Comparison of ENCODE assay signal across 28 mouse cellular contexts in genomic region chr9:65600951-65601350, GRCm38 (mm10). TPM values are rescaled to one million over a fixed set of nuclear protein-coding genes. Genes with fewer than 3 reads are reported as not detected.
DNase-seq lines count a peak whose midpoint lies in the region; TF ChIP-seq lines count a peak whose summit lies in the region.
"Had no signal": no experiment of that assay in that cellular context is flagged by ENCODE, and none has a peak within 500 bp of the region (broad histone marks: within the 10 kb centered on the region; RNA-seq: fewer than 3 reads in every experiment).

No protein-coding gene starts in this region.

- no peak overlapping the region; the same call in 1 of the 2 replicates for H3K9ac ChIP-seq in ES-E14 (ENCODE audit: insufficient read depth, low read depth, low read length, poor library complexity, severe bottlenecking)
- H3K9ac ChIP-seq: embryonic facial prominence, embryonic 12.5 days; embryonic facial prominence, embryonic 15.5 days; forebrain, postnatal 0 days; heart, embryonic 13.5 days; hindbrain, embryonic 12.5 days; hindbrain, embryonic 15.5 days; intestine, embryonic 15.5 days had no signal

- H3K36me3 ChIP-seq in E14TG2a.4 (ENCODE audit: insufficient read depth, low read length) (peaks cover 8% of the 10 kb centered on the region), ES-E14 (ENCODE audit: control insufficient read depth, insufficient read depth, low read length, poor library complexity, severe bottlenecking) (no peaks in the 10 kb centered on the region)
- no peaks in the 10 kb centered on the region; the same call in 1 of the 2 replicates for H3K36me3 ChIP-seq in thymus, adult 2 months (ENCODE audit: control insufficient read depth, insufficient read depth, low read length)
- H3K36me3 ChIP-seq: embryonic facial prominence, embryonic 15.5 days; hindbrain, embryonic 15.5 days; intestine, embryonic 15.5 days had no signal

- H3K4me1 ChIP-seq in E14TG2a.4 (replicated peaks; ENCODE audit: low read depth, low read length) = peaks cover 52% of the 10 kb centered on the region
- peaks cover 0 to 6% of the 10 kb centered on the region in 2 experiments; a peak in 2 of 4 replicates for H3K4me1 ChIP-seq in ES-E14 (ENCODE audit: control insufficient read depth in 2 of 2, insufficient read depth in 2 of 2, low read length in 2 of 2, poor library complexity in 1 of 2)
- H3K4me1 ChIP-seq in thymus, adult 2 months (replicated peaks; ENCODE audit: control insufficient read depth, insufficient read depth, low read length) = peaks cover 2% of the 10 kb centered on the region; the same call in 1 of the 2 replicates
- H3K4me1 ChIP-seq: embryonic facial prominence, embryonic 15.5 days; intestine, embryonic 15.5 days had no signal

- no peak for TF ChIP-seq POLR2A in thymus, adult 2 months (IDR thresholded peaks at IDR 0.05; ENCODE audit: control insufficient read depth, extremely low read depth, insufficient read depth, low read length, poor library complexity)

- H3K4me3 ChIP-seq in E14TG2a.4 (replicated peaks; ENCODE audit: low read length) (0 out of 2 replicates have a peak overlapping the region, but pooled peaks have one; percentile 11), ES-E14 (ENCODE audit: insufficient read depth in 1 of 2, low read depth in 1 of 2, low read length in 2 of 2, poor library complexity in 1 of 2, severe bottlenecking in 1 of 2) (no peak overlapping the region)
- no peak overlapping the region for H3K4me3 ChIP-seq in thymus, adult 2 months (ENCODE audit: control insufficient read depth, insufficient read depth, low read length)
- H3K4me3 ChIP-seq: embryonic facial prominence, embryonic 12.5 days; embryonic facial prominence, embryonic 15.5 days; gastrocnemius, adult 2 months; heart, adult 2 months; heart, embryonic 10.5 days; heart, embryonic 13.5 days; hindbrain, embryonic 12.5 days; hindbrain, embryonic 15.5 days; intestine, embryonic 15.5 days had no signal

- in situ Hi-C loops in ES-E14 (cut with MboI; ENCODE audit: low sequenced_read_pairs in 2 of 2, unreplicated experiment in 2 of 2) = loop anchor here (10.0 kb wide), 2 partner anchors 64 to 254 kb away; partner anchors contain the start of gene Oaz2 (in 2 of the 2)

- DNase-seq in 3T3-L1 (ENCODE audit: low read depth, low spot score) = peak; percentile 23
- no peak for DNase-seq in ES-E14 (ENCODE audit: low read depth, low spot score)
- DNase-seq in ZHBTc4 (ENCODE audit: low read depth, low spot score) = peak; percentile 82
- no peak for DNase-seq in thymus, adult 2 months
- no peak for DNase-seq in spleen, adult 12 weeks (ENCODE audit: low spot score)
- DNase-seq in gastrocnemius, postnatal 4 days (ENCODE audit: low spot score in 2 of 2) = no peak
- no peak for DNase-seq in layer of hippocampus, postnatal 14 days (ENCODE audit: low spot score in 2 of 2)
- DNase-seq: adrenal gland, adult 2 months; adrenal gland, postnatal 14 days; cerebellum, adult 11 months; cerebellum, adult 2 months; cerebellum, adult 9-11 months; cerebellum, postnatal 25 days; forebrain, postnatal 0 days; gastrocnemius, adult 2 months; gastrocnemius, postnatal 25 days; heart, adult 2 months; heart, postnatal 14 days; kidney, adult 11 months had no signal

- 83% methylated on average over 2 of the region's 2 CpGs for WGBS in thymus, adult 2 months

- TF ChIP-seq CTCF in E14TG2a.4 (conservative IDR thresholded peaks at IDR 0.05; ENCODE audit: low read length) = no peak
- TF ChIP-seq CTCF in thymus, adult 2 months (IDR thresholded peaks at IDR 0.05; ENCODE audit: borderline replicate concordance, control insufficient read depth, extremely low read depth, insufficient read depth, low read length, poor library complexity) = no peak

- H3K9me3 ChIP-seq in E14TG2a.4 (ENCODE audit: low read length) (no peaks in the 10 kb centered on the region), ES-E14 (ENCODE audit: control insufficient read depth, insufficient read depth, low read depth, low read length) (no peaks in the 10 kb centered on the region)
- H3K9me3 ChIP-seq: embryonic facial prominence, embryonic 12.5 days; embryonic facial prominence, embryonic 15.5 days; G1E; heart, embryonic 10.5 days; heart, embryonic 13.5 days; hindbrain, embryonic 12.5 days; hindbrain, embryonic 15.5 days; intestine, embryonic 15.5 days had no signal

- no peak overlapping the region; the same call in 1 of the 2 replicates for H3K27ac ChIP-seq in ES-E14 (ENCODE audit: insufficient read depth, low read depth, low read length, poor library complexity, severe bottlenecking)
- H3K27ac ChIP-seq in thymus, adult 2 months (ENCODE audit: control insufficient read depth, insufficient read depth, low read length) = no peak overlapping the region
- H3K27ac ChIP-seq: embryonic facial prominence, embryonic 12.5 days; embryonic facial prominence, embryonic 15.5 days; gastrocnemius, adult 2 months; heart, adult 2 months; heart, embryonic 10.5 days; heart, embryonic 13.5 days; hindbrain, embryonic 12.5 days; hindbrain, embryonic 15.5 days; intestine, embryonic 15.5 days had no signal

- no peaks in the 10 kb centered on the region for H3K27me3 ChIP-seq in E14TG2a.4 (ENCODE audit: insufficient read depth, low read length)
- no peaks in the 10 kb centered on the region for H3K27me3 ChIP-seq in thymus, adult 2 months (ENCODE audit: control insufficient read depth, insufficient read depth, low read length)
- H3K27me3 ChIP-seq: embryonic facial prominence, embryonic 12.5 days; embryonic facial prominence, embryonic 15.5 days; heart, embryonic 13.5 days; hindbrain, embryonic 12.5 days; hindbrain, embryonic 15.5 days; intestine, embryonic 15.5 days had no signal

TF ChIP-seq in ES-E14, 5 proteins besides CTCF, POLR2A, EP300 and RAD21:
- TF ChIP-seq ZC3H11A (IDR thresholded peaks at IDR 0.05; ENCODE audit: borderline replicate concordance, low read depth, low read length) = no peak
- no peak for TF ChIP-seq HCFC1 (IDR thresholded peaks at IDR 0.05; ENCODE audit: borderline replicate concordance, insufficient read depth, low read length)
- no peak for TF ChIP-seq MAFK (IDR thresholded peaks at IDR 0.05; ENCODE audit: insufficient read depth, low read depth, low read length)
- TF ChIP-seq CHD2 (IDR thresholded peaks at IDR 0.05; ENCODE audit: low read depth, low read length) = no peak
- peak; percentile 88 for TF ChIP-seq ZNF384 (IDR thresholded peaks at IDR 0.05; ENCODE audit: low read depth, low read length)
TF ChIP-seq in ES-E14: peak in this region for 1.

RNA-seq across cellular contexts. Expression of gene Pif1, which starts 14.0 kb away (rescaled TPM):
- 31.8 and 53.8 TPM in 2 replicates for total RNA-seq in ES-E14 (2012; rRNA removed)
- 37.5 and 55.4 TPM in 2 replicates for polyA plus RNA-seq in thymus, adult 2 months (2012; rRNA removed)
- 1 to 10 TPM; 3.0 TPM for total RNA-seq in gastrocnemius, postnatal 4 days (2021)
- total RNA-seq in layer of hippocampus, postnatal 14 days (2021) = under 1 TPM; 0.67 to 0.69 TPM
- total RNA-seq: gastrocnemius, adult 2 months; gastrocnemius, postnatal 25 days; heart, adult 2 months had no signal

RNA-seq across cellular contexts. Expression of gene Plekho2, which starts 21.1 kb away (rescaled TPM):
- total RNA-seq in ES-E14 (2012; rRNA removed) = 3.4 and 5.4 TPM in 2 replicates
- 37.9 and 38.8 TPM in 2 replicates for polyA plus RNA-seq in thymus, adult 2 months (2012; rRNA removed)
- 10 to 100 TPM; 23.6 to 26.0 TPM for total RNA-seq in gastrocnemius, postnatal 4 days (2021)
- total RNA-seq in layer of hippocampus, postnatal 14 days (2021) = 1 to 10 TPM; 7.5 to 9.4 TPM

RNA-seq across cellular contexts. Expression of gene Rbpms2, which starts 28.5 kb away (rescaled TPM):
- total RNA-seq in ES-E14 (2012; rRNA removed) = 44.7 and 64.5 TPM in 2 replicates
- polyA plus RNA-seq in thymus, adult 2 months (2012; rRNA removed) = 10.5 and 11.5 TPM in 2 replicates
- total RNA-seq in gastrocnemius, postnatal 4 days (2021) = 1 to 10 TPM; 5.1 to 5.6 TPM
- 1 to 10 TPM; 2.1 to 2.3 TPM for total RNA-seq in layer of hippocampus, postnatal 14 days (2021)

Comparison
In these comparisons a context has a peak if more than half of its experiments do, and no peak if none do; other contexts are left out.
1. DNase-seq: peak in 3T3-L1 (single experiment) and ZHBTc4 (single experiment); none in ES-E14 (single experiment), thymus, adult 2 months (single experiment), spleen, adult 12 weeks (single experiment), gastrocnemius, postnatal 4 days (0 of 2) and layer of hippocampus, postnatal 14 days (0 of 2).